Mouse (Mus musculus): Measurements from ENCODE around the gene Gm10142. TPM values are rescaled to one million over a fixed set of nuclear protein-coding genes. Genes with fewer than 3 reads are reported as not detected.

The Gm10142 gene
- not detected in 2 replicates for polyA plus RNA-seq (2012; rRNA removed)

GRCm38 (mm10) chr10:77715507-77715906, at the start of gene Gm10142:
Gene Gm10142, plus strand, starts transcription at chr10:77715807.

GRCm38 (mm10) chr10:77685895-77686664, 29.5 kb upstream of the Gm10142 start, which contains the start of gene Tspear:
Gene Tspear, plus strand, starts transcription at chr10:77686569.

GRCm38 (mm10) chr10:77690356-77690807, 25.2 kb upstream of the Gm10142 start, which contains the start of gene Gm19402:
Gene Gm19402, minus strand, starts transcription at chr10:77690757.

GRCm38 (mm10) chr10:77697133-77697532, 18.5 kb upstream of the Gm10142 start, which contains the start of gene Gm9508:
Gene Gm9508, minus strand, starts transcription at chr10:77697233.

GRCm38 (mm10) chr10:77706326-77706725, 9.3 kb upstream of the Gm10142 start, which contains the start of gene Gm10272:
Gene Gm10272, plus strand, starts transcription at chr10:77706626.

GRCm38 (mm10) chr10:77711157-77711556, 4.5 kb upstream of the Gm10142 start, which contains the start of gene Gm10024:
Gene Gm10024, plus strand, starts transcription at chr10:77711457.

GRCm38 (mm10) chr10:77720299-77720698, 4.7 kb downstream of the Gm10142 start, which contains the start of gene Krtap12-1:
Gene Krtap12-1, plus strand, starts transcription at chr10:77720599.

GRCm38 (mm10) chr10:77726186-77726585, 10.6 kb downstream of the Gm10142 start, which contains the start of gene Gm10100:
Gene Gm10100, plus strand, starts transcription at chr10:77726486.

GRCm38 (mm10) chr10:77741924-77742688, 26.5 kb downstream of the Gm10142 start, which contains the start of gene Gm18596:
Gene Gm18596, minus strand, starts transcription at chr10:77742638.

GRCm38 (mm10) chr10:77751254-77751653, 35.6 kb downstream of the Gm10142 start, which contains the start of gene Gm9736:
Gene Gm9736, minus strand, starts transcription at chr10:77751354.

GRCm38 (mm10) chr10:77759582-77759981, 44.0 kb downstream of the Gm10142 start, which contains the start of gene Gm3233:
Gene Gm3233, minus strand, starts transcription at chr10:77759682.

Other genes starting within 250 kb of the Gm10142 start
- 12.7 and 15.4 TPM in 2 replicates for gene Fam207a, start 200.0 kb upstream of the Gm10142 start, polyA plus RNA-seq (2012; rRNA removed)
- gene Itgb2, start 185.6 kb upstream of the Gm10142 start, polyA plus RNA-seq (2012; rRNA removed), result 7.4 and 9.6 TPM in 2 replicates
- gene Pttg1ip, start 134.1 kb upstream of the Gm10142 start, polyA plus RNA-seq (2012; rRNA removed), result 38.1 and 43.6 TPM in 2 replicates
- 99.8 and 106 TPM in 2 replicates for gene Sumo3, start 109.7 kb upstream of the Gm10142 start, polyA plus RNA-seq (2012; rRNA removed)
- gene Gm49325, start 109.6 kb upstream of the Gm10142 start, polyA plus RNA-seq (2012; rRNA removed), result 0.09 and 0.12 TPM in 2 replicates
- gene Ube2g2, start 93.5 kb upstream of the Gm10142 start, polyA plus RNA-seq (2012; rRNA removed), result 19.0 and 20.8 TPM in 2 replicates
- gene Tspear, start 29.2 kb upstream of the Gm10142 start, polyA plus RNA-seq (2012; rRNA removed), result 0.03 and 0.10 TPM in 2 replicates
- not detected in 2 replicates for gene Gm19402, start 25.1 kb upstream of the Gm10142 start, polyA plus RNA-seq (2012; rRNA removed)
- gene Gm9508, start 18.6 kb upstream of the Gm10142 start, polyA plus RNA-seq (2012; rRNA removed), result not detected in 2 replicates
- not detected in 2 replicates for gene Gm10272, start 9.2 kb upstream of the Gm10142 start, polyA plus RNA-seq (2012; rRNA removed)
- gene Gm10024, start 4.3 kb upstream of the Gm10142 start, polyA plus RNA-seq (2012; rRNA removed), result not detected in 2 replicates
- not detected in 2 replicates for gene Krtap12-1, start 4.8 kb downstream of the Gm10142 start, polyA plus RNA-seq (2012; rRNA removed)
- gene Gm10100, start 10.7 kb downstream of the Gm10142 start, polyA plus RNA-seq (2012; rRNA removed), result not detected in 2 replicates
- gene Gm18596, start 26.8 kb downstream of the Gm10142 start, polyA plus RNA-seq (2012; rRNA removed), result not detected in 2 replicates
- gene Gm9736, start 35.5 kb downstream of the Gm10142 start, polyA plus RNA-seq (2012; rRNA removed), result not detected in 2 replicates
- not detected in 2 replicates for gene Gm3233, start 43.9 kb downstream of the Gm10142 start, polyA plus RNA-seq (2012; rRNA removed)
- not detected in 2 replicates for gene Gm3238, start 55.5 kb downstream of the Gm10142 start, polyA plus RNA-seq (2012; rRNA removed)
- not detected in 2 replicates for gene Gm7138, start 61.1 kb downstream of the Gm10142 start, polyA plus RNA-seq (2012; rRNA removed)
- gene Gm3250, start 66.7 kb downstream of the Gm10142 start, polyA plus RNA-seq (2012; rRNA removed), result not detected in 2 replicates
- not detected in 2 replicates for gene Gm7137, start 72.4 kb downstream of the Gm10142 start, polyA plus RNA-seq (2012; rRNA removed)
- gene Gm9639, start 79.3 kb downstream of the Gm10142 start, polyA plus RNA-seq (2012; rRNA removed), result not detected in 2 replicates
- gene Gm19668, start 83.3 kb downstream of the Gm10142 start, polyA plus RNA-seq (2012; rRNA removed), result not detected in 2 replicates
- not detected in 2 replicates for gene Gm9507, start 96.0 kb downstream of the Gm10142 start, polyA plus RNA-seq (2012; rRNA removed)
- gene Gm2696, start 98.9 kb downstream of the Gm10142 start, polyA plus RNA-seq (2012; rRNA removed), result not detected in 2 replicates
- gene Krtap10-4, start 111.3 kb downstream of the Gm10142 start, polyA plus RNA-seq (2012; rRNA removed), result not detected in 2 replicates
- gene Krtap10-10, start 120.1 kb downstream of the Gm10142 start, polyA plus RNA-seq (2012; rRNA removed), result not detected in 2 replicates
- gene Gm36176, start 131.0 kb downstream of the Gm10142 start, polyA plus RNA-seq (2012; rRNA removed), result not detected in 2 replicates
- gene Gm10318, start 137.1 kb downstream of the Gm10142 start, polyA plus RNA-seq (2012; rRNA removed), result not detected in 2 replicates
- gene Gm3285, start 146.2 kb downstream of the Gm10142 start, polyA plus RNA-seq (2012; rRNA removed), result not detected in 2 replicates
- gene Lrrc3, start 186.7 kb downstream of the Gm10142 start, polyA plus RNA-seq (2012; rRNA removed), result 5.5 and 6.6 TPM in 2 replicates